Mouse (Mus musculus) heart, adult 2 months (tissue): ENCODE measurements around the gene Pcdh7. TPM values are rescaled to one million over a fixed set of nuclear protein-coding genes. Genes with fewer than 3 reads are reported as not detected.

ENCODE experiments used
- DNase-seq, 2 experiments: peaks; one replicate each; pipeline ENCODE4 v3.0.0; 2021
- H3K27ac ChIP-seq: fragments of 200-600 bp; 2 replicates; pipeline ENCODE4 v1.8.1; 2022
- H3K27me3 ChIP-seq: fragments of 200-500 bp; 2 replicates; pipeline ENCODE4 v1.6.1; 2012; ENCODE audit warnings: mild to moderate bottlenecking, low read length, inconsistent platforms, mixed read lengths; ENCODE audit not compliant: control insufficient read depth, insufficient read depth
- H3K36me3 ChIP-seq: fragments of 200-500 bp; 2 replicates; pipeline ENCODE4 v1.6.1; 2012; ENCODE audit warnings: low read length, inconsistent platforms; ENCODE audit not compliant: control insufficient read depth, insufficient read depth
- H3K4me1 ChIP-seq: fragments of 200-500 bp; 2 replicates; pipeline ENCODE4 v1.6.1; 2011; ENCODE audit warnings: low read length; ENCODE audit not compliant: control insufficient read depth, insufficient read depth
- H3K4me3 ChIP-seq: fragments of 200-600 bp; 2 replicates; pipeline ENCODE4 v1.8.1; 2022
- H3K79me2 ChIP-seq: fragments of 200-500 bp; replicated peaks from 2 replicates; pipeline ENCODE4 v1.6.1; 2012; ENCODE audit warnings: mild to moderate bottlenecking, inconsistent platforms, low read length, moderate library complexity, mixed read lengths; ENCODE audit not compliant: control insufficient read depth, insufficient read depth
- H3K9ac ChIP-seq: fragments of 200-500 bp; 2 replicates; pipeline ENCODE4 v1.6.1; 2012; ENCODE audit warnings: low read depth, mild to moderate bottlenecking, control low read depth, inconsistent platforms, low read length, mixed read lengths
- CTCF ChIP-seq: fragments of 200-600 bp; IDR thresholded peaks from 2 replicates; pipeline ENCODE4 v1.8.1; 2022; ENCODE audit warnings: antibody characterized with exemption, mild to moderate bottlenecking, moderate library complexity
- EP300 ChIP-seq: fragments of 200-500 bp; IDR thresholded peaks from 2 replicates; pipeline ENCODE4 v1.6.1; 2011; ENCODE audit warnings: low read depth, low read length, control low read depth; ENCODE audit not compliant: insufficient read depth
- POLR2A ChIP-seq: fragments of 200-500 bp; IDR thresholded peaks from 2 replicates; pipeline ENCODE4 v1.6.1; 2011; ENCODE audit warnings: mild to moderate bottlenecking, low read depth, low read length, control low read depth; ENCODE audit not compliant: insufficient read depth
- WGBS: fragments of 180-500 bp; shearing (Covaris S2); methylation state at CpG from one replicate; pipeline ENCODE4 v1.1.7; 2018; 5-methylcytosine and 5-hydroxymethylcytosine counted together
- intact Hi-C: fragments of 180-260 bp; cut with DNase I; formaldehyde crosslinking; loops from one replicate; pipeline ENCODE4 v1.15.1; 2025
- polyA plus RNA-seq: library from polyadenylated mRNA; depleted of rRNA; stranded (reverse); fragments of >200 nt; gene quantifications from 2 replicates; pipeline ENCODE4 v1.2.3, GENCODE M21; 2012
- total RNA-seq, 2 experiments: library from RNA; stranded (reverse); gene quantifications; 2 replicates each; pipeline ENCODE4 v1.2.3; 2021

Pcdh7 gene
- total and polyA plus RNA-seq, 3 experiments = 44.0 to 107 (median 82.7) TPM

DNA sequence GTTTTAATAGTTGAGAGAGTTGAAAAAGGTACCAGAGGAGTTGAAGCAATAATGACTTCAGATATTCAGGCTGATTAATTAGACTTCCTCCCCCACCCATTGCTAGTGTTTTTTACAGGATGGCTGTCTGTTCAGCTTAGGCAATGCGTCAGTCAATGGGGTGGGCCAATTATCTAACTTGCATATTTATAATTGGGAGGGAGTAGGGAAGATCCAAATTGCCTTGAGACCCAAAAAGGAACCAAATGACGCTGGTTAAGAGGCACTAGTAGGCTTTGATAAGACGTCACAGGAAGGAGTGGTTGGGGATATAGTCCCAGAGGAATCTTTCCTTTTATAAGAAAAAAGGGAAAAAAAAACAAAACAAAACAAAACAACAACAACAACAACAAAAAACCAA is 49.6 kb downstream of the Pcdh7 start:
- intact Hi-C loops = no loop called here
- Histone ChIP-seq H3K36me3 (peaks cover 3% of the 10 kb centered on the region), H3K4me1 (peaks cover 4% of the 10 kb centered on the region), H3K79me2 (peaks cover 2% of the 10 kb centered on the region; the same call in 1 of the 2 replicates), H3K27me3 (no peaks in the 10 kb centered on the region), H3K27ac (no peak overlapping the region), H3K4me3 (no peak overlapping the region), H3K9ac (no peak overlapping the region)
- no peak for DNase-seq
- TF ChIP-seq CTCF = no peak
- TF ChIP-seq EP300 = no peak
- no peak for TF ChIP-seq POLR2A
- 42% methylated on average over 3 of the region's 3 CpGs for WGBS

DNA sequence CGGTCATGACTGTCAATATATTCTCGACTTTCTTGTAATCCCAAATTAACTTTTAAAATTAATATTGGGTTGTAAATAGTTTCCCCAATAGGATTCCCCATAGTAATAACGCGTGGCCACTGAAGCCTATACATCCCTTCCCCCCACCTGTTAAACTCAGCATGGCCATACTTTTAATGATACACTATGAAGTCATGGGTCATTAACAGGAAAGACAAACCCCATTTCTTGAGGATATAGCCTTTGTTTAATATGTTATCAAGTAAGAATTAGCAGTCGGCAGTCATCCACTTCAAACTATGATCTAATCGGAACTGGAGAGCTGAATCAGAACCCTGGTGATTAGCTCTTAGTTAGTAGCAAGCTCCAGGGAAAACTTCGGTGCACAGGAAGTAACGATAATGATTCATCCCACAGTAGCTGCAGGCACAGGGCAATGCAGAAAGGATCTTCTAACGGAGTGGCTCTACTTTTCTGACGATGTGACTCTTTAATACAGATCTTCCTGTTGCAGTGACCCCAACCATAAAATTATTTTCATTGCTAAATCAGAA is 50.8 kb downstream of the Pcdh7 start:
- Histone ChIP-seq H3K4me1 (peaks cover 4% of the 10 kb centered on the region), H3K79me2 (peaks cover 2% of the 10 kb centered on the region; the same call in 1 of the 2 replicates), H3K27me3 (no peaks in the 10 kb centered on the region), H3K27ac (no peak overlapping the region), H3K9ac (no peak overlapping the region), H3K4me3 (no peak overlapping the region), H3K36me3 (peaks cover 3% of the 10 kb centered on the region)
- intact Hi-C loops = no loop called here
- TF ChIP-seq CTCF (no peak), POLR2A (no peak), EP300 (no peak)
- no peak for DNase-seq
- WGBS = 34% methylated on average over 10 of the region's 10 CpGs

DNA sequence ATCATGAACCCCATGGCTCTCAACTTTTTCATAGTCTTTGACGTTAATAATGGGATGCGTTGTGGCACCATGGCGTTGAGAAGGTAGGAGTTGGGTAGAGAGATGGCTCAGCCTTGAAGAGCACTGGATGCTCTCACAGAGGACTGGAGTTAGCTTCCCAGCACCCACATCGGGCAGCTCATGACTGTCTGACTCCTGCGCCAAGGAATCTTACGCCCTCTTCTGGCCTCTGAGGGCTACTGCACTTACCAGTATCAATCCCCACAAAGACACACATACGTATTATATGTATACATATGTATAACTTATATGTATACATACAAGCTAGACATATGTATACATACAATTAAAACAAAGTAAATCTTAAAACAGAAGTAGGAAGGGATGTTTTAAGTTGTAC is 51.9 kb downstream of the Pcdh7 start:
- Histone ChIP-seq H3K36me3 (peaks cover 3% of the 10 kb centered on the region), H3K4me1 (peaks cover 4% of the 10 kb centered on the region), H3K79me2 (peaks cover 2% of the 10 kb centered on the region; the same call in 1 of the 2 replicates), H3K27me3 (no peaks in the 10 kb centered on the region), H3K9ac (no peak overlapping the region), H3K27ac (no peak overlapping the region), H3K4me3 (no peak overlapping the region)
- DNase-seq = no peak
- TF ChIP-seq CTCF = peak; percentile 37
- no peak for TF ChIP-seq EP300
- no peak for TF ChIP-seq POLR2A
- WGBS = 86% methylated on average over 7 of the region's 7 CpGs
- intact Hi-C loops = no loop called here

DNA sequence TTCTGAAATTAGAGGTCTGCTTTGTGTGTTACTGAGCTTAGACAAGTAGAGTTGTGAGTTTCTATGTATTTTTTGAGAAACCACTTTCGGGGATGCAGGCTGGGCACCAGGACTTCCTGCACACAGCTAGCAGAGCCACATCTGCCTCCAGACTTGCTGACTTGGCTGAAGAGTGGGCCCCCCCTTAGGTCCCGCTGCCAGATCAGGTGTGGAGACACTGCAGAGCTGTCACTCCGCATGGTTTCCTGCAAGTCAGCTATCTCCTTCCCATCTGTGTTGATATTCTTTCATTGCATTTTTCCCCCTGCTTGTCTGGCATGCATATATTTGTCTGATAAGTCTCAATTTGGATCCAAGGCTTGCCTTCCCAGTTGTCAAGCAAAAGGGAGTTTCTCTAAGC is 52.6 kb downstream of the Pcdh7 start:
- no peak overlapping the region for H3K27ac ChIP-seq
- intact Hi-C loops = no loop called here
- H3K36me3 ChIP-seq = peaks cover under 1% of the 10 kb centered on the region
- no peak overlapping the region for H3K9ac ChIP-seq
- no peak for TF ChIP-seq CTCF
- no peak for TF ChIP-seq EP300
- TF ChIP-seq POLR2A = no peak
- peaks cover 4% of the 10 kb centered on the region for H3K4me1 ChIP-seq
- no peak overlapping the region for H3K4me3 ChIP-seq
- no peaks in the 10 kb centered on the region for H3K27me3 ChIP-seq
- DNase-seq = no peak
- peaks cover 2% of the 10 kb centered on the region; the same call in 1 of the 2 replicates for H3K79me2 ChIP-seq
- WGBS = 68% methylated on average over 3 of the region's 3 CpGs

DNA sequence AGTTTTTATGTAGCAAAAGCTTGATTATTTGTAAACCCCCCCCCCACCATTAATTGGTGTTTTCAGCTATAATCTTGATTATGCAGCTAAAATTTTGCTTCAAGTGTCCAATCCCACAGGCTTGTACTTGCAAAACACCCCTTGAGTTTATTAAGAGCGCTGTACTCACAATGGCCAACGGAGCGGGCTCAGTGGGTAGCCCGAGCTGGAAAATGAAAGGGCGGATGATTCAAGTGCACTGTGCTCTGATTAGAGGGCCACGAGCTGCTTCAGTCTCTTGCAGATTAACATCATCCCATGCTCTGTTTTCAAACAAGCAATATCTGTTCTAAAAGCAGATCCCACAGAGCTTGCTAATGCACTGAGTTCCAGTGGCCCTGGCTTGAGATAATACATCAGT is 53.4 kb downstream of the Pcdh7 start:
- Histone ChIP-seq H3K27ac (no peak overlapping the region), H3K4me1 (peaks cover 4% of the 10 kb centered on the region), H3K4me3 (no peak overlapping the region), H3K27me3 (no peaks in the 10 kb centered on the region), H3K79me2 (peaks cover 2% of the 10 kb centered on the region; the same call in 1 of the 2 replicates), H3K36me3 (no peaks in the 10 kb centered on the region; the same call in none of the 2 replicates), H3K9ac (no peak overlapping the region)
- intact Hi-C loops = no loop called here
- WGBS = 78% methylated on average over 6 of the region's 6 CpGs
- DNase-seq = no peak
- TF ChIP-seq POLR2A (no peak), CTCF (no peak), EP300 (no peak)

DNA sequence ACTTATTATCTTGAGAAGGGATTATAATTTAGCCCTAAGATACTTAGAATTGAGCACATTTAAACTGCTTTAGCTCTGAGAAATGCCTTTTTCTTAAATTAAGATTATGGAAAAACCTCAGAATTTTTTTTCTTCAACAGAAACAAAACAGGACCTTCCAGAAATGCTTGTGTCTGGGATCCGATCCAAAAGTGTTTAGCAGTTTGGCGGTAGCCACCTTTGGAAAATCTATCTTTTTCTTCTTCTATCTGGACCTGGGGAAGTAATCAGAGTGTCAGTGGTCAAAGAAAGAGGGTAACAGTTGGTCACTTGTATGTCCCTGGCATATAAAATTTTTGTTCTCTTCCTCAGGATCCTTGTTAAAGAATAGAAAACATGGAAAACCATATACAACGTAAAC is 54.9 kb downstream of the Pcdh7 start:
- Histone ChIP-seq H3K79me2 (peaks cover 2% of the 10 kb centered on the region; the same call in 1 of the 2 replicates), H3K9ac (no peak overlapping the region), H3K4me1 (peaks cover 5% of the 10 kb centered on the region), H3K27me3 (no peaks in the 10 kb centered on the region), H3K36me3 (no peaks in the 10 kb centered on the region; the same call in none of the 2 replicates), H3K27ac (no peak overlapping the region), H3K4me3 (no peak overlapping the region)
- 39% methylated on average over 3 of the region's 3 CpGs for WGBS
- TF ChIP-seq POLR2A (no peak), EP300 (no peak), CTCF (no peak)
- intact Hi-C loops = no loop called here
- no peak for DNase-seq
